Mouse (Mus musculus): ENCODE data around the gene Cldnd1. TPM values are rescaled to one million over a fixed set of nuclear protein-coding genes. Genes with fewer than 3 reads are reported as not detected.

Gene Cldnd1
- polyA plus RNA-seq, 1 experiment from 2014 or later: 125 TPM

GRCm38 (mm10) chr16:58703382-58704124 lies 24.2 kb upstream of the Cldnd1 start:
- H3K36me3 ChIP-seq (ENCODE audit: control insufficient read depth, insufficient read depth, low read length): no peaks in the 10 kb centered on the region
- no peaks in the 10 kb centered on the region for H3K9me3 ChIP-seq (ENCODE audit: control insufficient read depth, low read length)
- 27% methylated on average over 10 of the region's 10 CpGs for WGBS
- H3K4me3 ChIP-seq (ENCODE audit: low read length): no peak overlapping the region
- H3K9ac ChIP-seq (ENCODE audit: low read depth, low read length): no peak overlapping the region
- no peak overlapping the region for H3K27ac ChIP-seq (ENCODE audit: low read depth, low read length)
- no peak overlapping the region for H3K4me2 ChIP-seq (replicated peaks; ENCODE audit: low read depth, low read length)
- no peak for ATAC-seq (ENCODE audit: low FRiP score, low TSS enrichment)
- H3K27me3 ChIP-seq (ENCODE audit: control insufficient read depth, insufficient read depth, low read length): no peaks in the 10 kb centered on the region
- H3K4me1 ChIP-seq (ENCODE audit: control insufficient read depth, insufficient read depth, low read length): peaks cover 4% of the 10 kb centered on the region; the same call in 1 of the 2 replicates

DNA sequence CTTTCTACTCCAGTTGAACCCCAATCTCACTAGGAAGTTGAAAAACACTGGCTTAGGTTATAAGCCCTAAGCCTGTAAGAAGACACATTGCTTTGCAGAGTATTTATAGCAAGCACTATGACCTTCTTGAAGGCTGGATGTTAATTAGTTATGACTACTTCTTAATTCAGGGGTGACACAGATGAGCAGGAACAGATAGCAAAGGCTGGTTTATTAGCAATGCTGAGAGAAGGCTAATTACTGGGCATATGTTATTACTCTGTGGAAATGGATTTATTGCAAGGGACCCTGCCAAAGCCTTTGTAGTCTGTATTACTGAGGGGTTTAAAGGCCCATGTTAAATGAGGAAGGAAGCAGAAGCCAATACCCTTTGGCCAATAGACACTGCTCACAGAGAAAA lies 22.7 kb upstream of the Cldnd1 start:
- Histone ChIP-seq H3K9ac (ENCODE audit: low read depth, low read length) (no peak overlapping the region), H3K27ac (ENCODE audit: low read depth, low read length) (no peak overlapping the region), H3K36me3 (ENCODE audit: control insufficient read depth, insufficient read depth, low read length) (no peaks in the 10 kb centered on the region), H3K4me3 (ENCODE audit: low read length) (no peak overlapping the region), H3K4me2 (replicated peaks; ENCODE audit: low read depth, low read length) (no peak overlapping the region), H3K9me3 (ENCODE audit: control insufficient read depth, low read length) (no peaks in the 10 kb centered on the region), H3K27me3 (ENCODE audit: control insufficient read depth, insufficient read depth, low read length) (no peaks in the 10 kb centered on the region), H3K4me1 (ENCODE audit: control insufficient read depth, insufficient read depth, low read length) (peaks cover 4% of the 10 kb centered on the region; the same call in 1 of the 2 replicates)
- ATAC-seq (ENCODE audit: low FRiP score, low TSS enrichment): no peak

DNA sequence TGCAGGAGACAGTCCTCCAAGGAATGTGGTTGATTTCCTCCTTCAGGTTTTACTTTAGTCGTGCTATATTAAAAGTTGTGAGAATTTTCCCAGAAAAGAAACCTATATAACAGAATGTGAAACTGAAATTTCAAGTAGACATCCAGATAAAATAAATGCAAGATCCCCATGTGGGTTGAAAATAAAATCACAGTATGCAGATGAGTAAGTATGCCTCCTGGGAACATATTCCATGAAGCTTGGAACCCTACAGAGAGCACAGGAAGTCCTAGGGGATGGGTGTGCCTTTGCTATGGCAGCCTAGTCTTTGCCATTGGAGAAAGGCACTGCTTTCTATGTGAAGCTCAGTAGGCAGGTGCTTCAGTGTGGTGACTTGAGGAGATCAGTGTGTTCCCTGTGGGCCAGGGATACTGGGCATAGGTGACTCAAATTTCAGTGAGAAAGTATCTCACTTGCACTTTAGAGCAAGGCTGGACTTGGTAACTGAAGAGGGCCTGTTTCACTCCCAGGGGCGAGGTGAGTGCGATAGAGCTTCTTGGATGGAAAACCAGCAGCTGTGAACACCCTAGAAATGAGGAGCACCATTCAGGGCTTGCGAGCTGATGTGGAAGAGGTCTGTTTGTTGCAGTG lies 20.3 kb upstream of the Cldnd1 start:
- Histone ChIP-seq H3K4me2 (replicated peaks; ENCODE audit: low read depth, low read length) (no peak overlapping the region), H3K27me3 (ENCODE audit: control insufficient read depth, insufficient read depth, low read length) (no peaks in the 10 kb centered on the region), H3K36me3 (ENCODE audit: control insufficient read depth, insufficient read depth, low read length) (no peaks in the 10 kb centered on the region), H3K4me3 (ENCODE audit: low read length) (no peak overlapping the region), H3K4me1 (ENCODE audit: control insufficient read depth, insufficient read depth, low read length) (peaks cover 4% of the 10 kb centered on the region; the same call in 1 of the 2 replicates), H3K27ac (ENCODE audit: low read depth, low read length) (no peak overlapping the region), H3K9me3 (ENCODE audit: control insufficient read depth, low read length) (no peaks in the 10 kb centered on the region), H3K9ac (ENCODE audit: low read depth, low read length) (no peak overlapping the region)
- WGBS: 87% methylated on average over 4 of the region's 4 CpGs
- ATAC-seq (ENCODE audit: low FRiP score, low TSS enrichment): no peak

DNA sequence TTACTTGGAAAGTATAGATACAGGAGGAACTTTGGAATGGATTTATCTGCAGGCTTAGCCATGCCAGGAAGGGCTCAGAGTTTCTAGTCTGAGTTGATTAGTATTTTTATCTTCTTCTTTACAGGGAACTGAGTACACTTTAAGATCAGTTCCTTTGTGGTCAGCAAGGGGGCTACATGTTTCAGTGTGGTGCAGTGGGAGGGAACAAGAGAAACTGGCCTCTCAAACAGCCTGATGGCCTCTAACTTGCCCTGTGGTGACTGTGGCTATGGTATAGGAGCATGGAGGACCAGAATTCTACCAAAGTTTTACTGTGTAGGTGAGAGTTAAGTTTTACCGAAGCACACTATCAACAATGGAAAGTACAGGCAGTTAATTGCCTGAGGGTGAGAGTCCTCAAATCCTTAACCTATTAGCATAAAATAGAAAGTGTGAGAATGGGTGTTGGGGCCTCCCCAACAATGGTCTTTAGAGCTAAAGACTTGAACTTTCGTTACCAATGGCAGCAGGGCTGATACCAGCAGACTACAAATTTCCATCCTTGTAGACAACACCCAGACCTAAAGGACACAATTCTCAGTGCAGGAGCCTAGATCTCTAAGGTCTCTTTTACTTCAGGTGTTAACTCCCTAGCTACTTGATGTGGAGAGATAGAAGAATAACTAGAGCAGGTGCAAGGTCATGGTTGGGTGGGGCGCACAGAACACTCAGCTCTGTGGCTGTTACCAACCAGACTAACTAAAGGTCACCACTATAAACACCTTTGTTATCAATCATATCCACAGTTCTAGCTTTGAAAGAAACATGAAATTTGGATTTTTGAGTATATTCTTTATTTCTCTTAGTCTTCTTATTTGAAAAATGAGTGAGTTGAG lies 18.9 kb upstream of the Cldnd1 start:
- H3K4me3 ChIP-seq (ENCODE audit: low read length): no peak overlapping the region
- H3K9me3 ChIP-seq (ENCODE audit: control insufficient read depth, low read length): no peaks in the 10 kb centered on the region
- H3K27me3 ChIP-seq (ENCODE audit: control insufficient read depth, insufficient read depth, low read length): no peaks in the 10 kb centered on the region
- H3K4me1 ChIP-seq (ENCODE audit: control insufficient read depth, insufficient read depth, low read length): no peaks in the 10 kb centered on the region
- 80% methylated on average over 3 of the region's 3 CpGs for WGBS
- H3K9ac ChIP-seq (ENCODE audit: low read depth, low read length): no peak overlapping the region
- no peak overlapping the region for H3K4me2 ChIP-seq (replicated peaks; ENCODE audit: low read depth, low read length)
- no peaks in the 10 kb centered on the region for H3K36me3 ChIP-seq (ENCODE audit: control insufficient read depth, insufficient read depth, low read length)
- H3K27ac ChIP-seq (ENCODE audit: low read depth, low read length): no peak overlapping the region
- ATAC-seq (ENCODE audit: low FRiP score, low TSS enrichment): no peak

DNA sequence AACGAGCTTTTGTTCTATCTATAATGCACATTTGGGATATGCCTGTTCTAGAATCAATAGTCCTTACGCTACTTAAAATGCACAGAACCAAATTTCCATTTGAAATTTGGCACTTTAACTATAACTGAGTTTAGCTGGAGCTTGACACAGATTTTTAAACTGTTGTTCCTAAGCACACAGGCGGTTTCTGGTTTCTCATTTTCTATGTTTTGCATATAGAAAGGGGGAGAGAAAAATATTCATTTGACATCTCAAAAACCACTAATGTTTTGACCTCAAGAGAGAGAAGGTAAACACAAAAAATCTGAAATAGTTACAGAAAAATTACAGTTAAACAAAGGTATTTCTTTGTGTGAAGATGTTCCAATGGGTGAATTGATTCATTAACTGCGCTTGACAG lies 18.2 kb upstream of the Cldnd1 start:
- Histone ChIP-seq H3K27ac (ENCODE audit: low read depth, low read length) (no peak overlapping the region), H3K4me2 (replicated peaks; ENCODE audit: low read depth, low read length) (no peak overlapping the region), H3K9ac (ENCODE audit: low read depth, low read length) (no peak overlapping the region), H3K36me3 (ENCODE audit: control insufficient read depth, insufficient read depth, low read length) (no peaks in the 10 kb centered on the region), H3K27me3 (ENCODE audit: control insufficient read depth, insufficient read depth, low read length) (no peaks in the 10 kb centered on the region), H3K9me3 (ENCODE audit: control insufficient read depth, low read length) (no peaks in the 10 kb centered on the region), H3K4me3 (ENCODE audit: low read length) (no peak overlapping the region), H3K4me1 (ENCODE audit: control insufficient read depth, insufficient read depth, low read length) (no peaks in the 10 kb centered on the region)
- 77% methylated on average over 4 of the region's 4 CpGs for WGBS
- ATAC-seq (ENCODE audit: low FRiP score, low TSS enrichment): no peak

- Histone ChIP-seq H3K27me3 (ENCODE audit: control insufficient read depth, insufficient read depth, low read length) (no peaks in the 10 kb centered on the region), H3K4me1 (ENCODE audit: control insufficient read depth, insufficient read depth, low read length) (no peaks in the 10 kb centered on the region), H3K9ac (ENCODE audit: low read depth, low read length) (no peak overlapping the region), H3K4me3 (ENCODE audit: low read length) (no peak overlapping the region), H3K27ac (ENCODE audit: low read depth, low read length) (no peak overlapping the region), H3K4me2 (replicated peaks; ENCODE audit: low read depth, low read length) (no peak overlapping the region), H3K36me3 (ENCODE audit: control insufficient read depth, insufficient read depth, low read length) (no peaks in the 10 kb centered on the region), H3K9me3 (ENCODE audit: control insufficient read depth, low read length) (no peaks in the 10 kb centered on the region)
- ATAC-seq (ENCODE audit: low FRiP score, low TSS enrichment): no peak
- 78% methylated on average over 8 of the region's 8 CpGs for WGBS
These were observed 15.5 kb upstream of the Cldnd1 start for GRCm38 (mm10) chr16:58712221-58712620.

DNA sequence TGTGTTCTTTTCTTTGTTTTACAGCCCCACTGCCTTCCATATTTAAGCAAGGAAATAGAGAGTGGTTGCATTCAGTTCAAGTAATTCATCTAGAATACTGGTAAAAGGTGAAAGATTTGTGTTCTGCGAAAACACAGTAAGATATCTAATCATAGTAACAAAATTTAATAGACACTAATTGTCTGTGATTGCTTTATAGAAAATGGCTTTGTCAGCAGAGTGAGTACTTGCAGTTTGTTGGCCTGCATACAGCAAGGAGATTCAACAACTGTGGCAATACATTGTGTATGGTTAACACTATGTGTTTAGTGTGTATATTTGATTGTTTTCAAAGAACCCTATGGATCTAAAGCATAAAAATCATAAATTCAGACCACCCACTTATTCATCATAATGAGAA lies 14.6 kb upstream of the Cldnd1 start:
- no peak overlapping the region for H3K27ac ChIP-seq (ENCODE audit: low read depth, low read length)
- no peaks in the 10 kb centered on the region for H3K9me3 ChIP-seq (ENCODE audit: control insufficient read depth, low read length)
- H3K4me3 ChIP-seq (ENCODE audit: low read length): no peak overlapping the region
- no peaks in the 10 kb centered on the region for H3K4me1 ChIP-seq (ENCODE audit: control insufficient read depth, insufficient read depth, low read length)
- ATAC-seq (ENCODE audit: low FRiP score, low TSS enrichment): no peak
- WGBS: 89% methylated on average over 1 of the region's 1 CpGs
- no peaks in the 10 kb centered on the region for H3K36me3 ChIP-seq (ENCODE audit: control insufficient read depth, insufficient read depth, low read length)
- no peaks in the 10 kb centered on the region for H3K27me3 ChIP-seq (ENCODE audit: control insufficient read depth, insufficient read depth, low read length)
- no peak overlapping the region for H3K9ac ChIP-seq (ENCODE audit: low read depth, low read length)
- H3K4me2 ChIP-seq (replicated peaks; ENCODE audit: low read depth, low read length): no peak overlapping the region

- H3K4me1 ChIP-seq (ENCODE audit: control insufficient read depth, insufficient read depth, low read length): no peaks in the 10 kb centered on the region
- no peaks in the 10 kb centered on the region for H3K9me3 ChIP-seq (ENCODE audit: control insufficient read depth, low read length)
- H3K27me3 ChIP-seq (ENCODE audit: control insufficient read depth, insufficient read depth, low read length): no peaks in the 10 kb centered on the region
- H3K4me2 ChIP-seq (replicated peaks; ENCODE audit: low read depth, low read length): no peak overlapping the region
- no peak for ATAC-seq (ENCODE audit: low FRiP score, low TSS enrichment)
- no peaks in the 10 kb centered on the region for H3K36me3 ChIP-seq (ENCODE audit: control insufficient read depth, insufficient read depth, low read length)
- H3K9ac ChIP-seq (ENCODE audit: low read depth, low read length): no peak overlapping the region
- H3K27ac ChIP-seq (ENCODE audit: low read depth, low read length): no peak overlapping the region
- 71% methylated on average over 4 of the region's 4 CpGs for WGBS
- H3K4me3 ChIP-seq (ENCODE audit: low read length): no peak overlapping the region
These were observed 12.7 kb upstream of the Cldnd1 start for GRCm38 (mm10) chr16:58715018-58715417.

- no peak within 1 kb of the TSS for H3K4me3 ChIP-seq (ENCODE audit: low read length)
- no peak within 1 kb of the TSS for H3K9ac ChIP-seq (ENCODE audit: low read depth, low read length)
- no peaks in the 10 kb centered on the region for H3K4me1 ChIP-seq (ENCODE audit: control insufficient read depth, insufficient read depth, low read length)
- no peak within 1 kb of the TSS for H3K4me2 ChIP-seq (replicated peaks; ENCODE audit: low read depth, low read length)
- no peaks in the 10 kb centered on the region for H3K27me3 ChIP-seq (ENCODE audit: control insufficient read depth, insufficient read depth, low read length)
- H3K9me3 ChIP-seq (ENCODE audit: control insufficient read depth, low read length): no peaks in the 10 kb centered on the region
- H3K27ac ChIP-seq (ENCODE audit: low read depth, low read length): no peak within 1 kb of the TSS
- WGBS: 94% methylated on average over 7 of the region's 7 CpGs
- no peak for ATAC-seq (ENCODE audit: low FRiP score, low TSS enrichment)
- no peaks in the 10 kb centered on the region for H3K36me3 ChIP-seq (ENCODE audit: control insufficient read depth, insufficient read depth, low read length)
These were observed 9.0 kb upstream of the Cldnd1 start, which contains the start of gene Gpr15 for GRCm38 (mm10) chr16:58718666-58719120. Gene Gpr15, minus strand, starts transcription at chr16:58719070.

All from kidney, embryonic 14.5 days (tissue).